Mouse (Mus musculus) heart, adult 2 months (tissue): Measurements from ENCODE around the gene Scaf1.

Experiments used
- CTCF ChIP-seq: fragments of 200-600 bp; IDR thresholded peaks from 2 replicates; pipeline ENCODE4 v1.8.1; 2022; ENCODE audit warnings: antibody characterized with exemption, mild to moderate bottlenecking, moderate library complexity
- EP300 ChIP-seq: fragments of 200-500 bp; IDR thresholded peaks from 2 replicates; pipeline ENCODE4 v1.6.1; 2011; ENCODE audit warnings: low read depth, low read length, control low read depth; ENCODE audit not compliant: insufficient read depth
- POLR2A ChIP-seq: fragments of 200-500 bp; IDR thresholded peaks from 2 replicates; pipeline ENCODE4 v1.6.1; 2011; ENCODE audit warnings: mild to moderate bottlenecking, low read depth, low read length, control low read depth; ENCODE audit not compliant: insufficient read depth

DNA sequence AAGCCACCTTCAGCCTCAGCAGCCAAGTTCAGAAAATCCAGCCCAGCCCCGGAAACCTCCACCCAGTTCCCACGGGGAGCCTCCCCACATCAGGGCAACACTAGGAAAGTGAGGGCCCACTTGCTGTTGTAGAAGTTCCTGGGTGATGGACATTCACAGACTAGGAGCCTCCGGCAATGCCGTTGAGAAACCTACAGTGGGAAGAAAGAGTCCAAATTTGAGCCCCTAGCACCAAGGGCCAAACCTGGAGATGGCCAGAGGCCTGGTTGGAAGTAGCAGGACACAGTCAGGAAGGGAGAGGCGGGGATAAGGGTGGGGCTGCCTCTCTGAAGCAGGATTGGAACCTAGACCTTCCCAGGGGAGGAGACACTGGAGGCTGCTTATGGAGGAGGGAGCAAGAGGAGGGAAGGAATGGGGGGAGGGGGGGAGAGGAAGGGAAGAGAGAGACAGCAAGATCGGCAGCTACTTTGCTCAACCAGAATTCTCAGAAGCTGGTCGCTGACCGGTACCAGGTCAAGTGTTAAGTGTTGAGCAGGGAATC, 2.9 kb upstream of the Scaf1 start:
- no peak for TF ChIP-seq CTCF
- TF ChIP-seq POLR2A, result peak; percentile 93
- 0 out of 2 replicates have a peak, but pooled peaks have one; percentile 44 for TF ChIP-seq EP300
